Mouse (Mus musculus): ENCODE data around the gene Csnk1e.

Gene Csnk1e

DNA sequence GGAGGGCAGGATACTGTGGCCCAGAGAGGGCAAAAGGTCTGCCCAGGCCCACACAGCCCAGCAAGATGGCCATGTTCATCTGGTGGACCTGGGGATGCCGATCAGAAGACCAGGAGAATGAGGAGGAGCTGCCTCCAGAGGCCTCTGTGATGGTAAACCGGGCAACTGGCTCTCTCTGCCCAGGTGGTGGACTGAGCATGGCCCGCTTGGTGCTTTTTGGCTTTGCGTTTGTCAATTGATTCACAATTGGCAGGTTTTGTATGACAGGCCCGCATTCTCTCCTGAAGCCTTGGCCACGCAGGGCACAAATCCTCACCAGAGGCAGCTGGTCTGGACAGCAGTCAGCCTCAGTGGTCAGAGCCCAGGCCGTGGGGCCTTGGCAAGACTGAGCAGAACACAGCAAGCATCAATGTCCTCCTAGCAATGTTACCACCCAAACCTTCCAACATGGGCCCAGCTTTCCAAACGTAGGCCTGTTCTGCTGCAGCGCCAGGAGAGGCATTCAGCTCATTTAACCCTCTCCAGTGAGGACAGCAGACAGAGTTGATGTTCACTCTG, 12.3 kb downstream of the Csnk1e start:
- DNase-seq: no peak

DNA sequence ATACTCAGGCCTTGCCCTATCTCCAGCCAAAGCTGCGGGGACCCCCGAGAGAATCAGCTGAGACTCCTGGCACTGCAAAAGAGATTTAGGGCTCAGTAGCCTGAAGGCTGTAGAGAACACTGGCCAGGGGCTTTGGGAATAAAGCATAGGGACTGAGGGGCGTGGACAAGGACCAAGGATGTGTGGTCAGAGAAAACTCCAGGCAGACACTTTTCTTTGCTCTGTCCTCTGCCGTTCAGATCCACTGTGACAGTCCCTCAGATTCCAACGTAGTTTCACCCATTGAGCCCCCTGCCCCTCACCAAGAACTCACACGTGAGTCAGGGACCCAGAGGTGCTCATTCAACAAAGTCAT, 13.1 kb downstream of the Csnk1e start:
- DNase-seq: no peak

DNA sequence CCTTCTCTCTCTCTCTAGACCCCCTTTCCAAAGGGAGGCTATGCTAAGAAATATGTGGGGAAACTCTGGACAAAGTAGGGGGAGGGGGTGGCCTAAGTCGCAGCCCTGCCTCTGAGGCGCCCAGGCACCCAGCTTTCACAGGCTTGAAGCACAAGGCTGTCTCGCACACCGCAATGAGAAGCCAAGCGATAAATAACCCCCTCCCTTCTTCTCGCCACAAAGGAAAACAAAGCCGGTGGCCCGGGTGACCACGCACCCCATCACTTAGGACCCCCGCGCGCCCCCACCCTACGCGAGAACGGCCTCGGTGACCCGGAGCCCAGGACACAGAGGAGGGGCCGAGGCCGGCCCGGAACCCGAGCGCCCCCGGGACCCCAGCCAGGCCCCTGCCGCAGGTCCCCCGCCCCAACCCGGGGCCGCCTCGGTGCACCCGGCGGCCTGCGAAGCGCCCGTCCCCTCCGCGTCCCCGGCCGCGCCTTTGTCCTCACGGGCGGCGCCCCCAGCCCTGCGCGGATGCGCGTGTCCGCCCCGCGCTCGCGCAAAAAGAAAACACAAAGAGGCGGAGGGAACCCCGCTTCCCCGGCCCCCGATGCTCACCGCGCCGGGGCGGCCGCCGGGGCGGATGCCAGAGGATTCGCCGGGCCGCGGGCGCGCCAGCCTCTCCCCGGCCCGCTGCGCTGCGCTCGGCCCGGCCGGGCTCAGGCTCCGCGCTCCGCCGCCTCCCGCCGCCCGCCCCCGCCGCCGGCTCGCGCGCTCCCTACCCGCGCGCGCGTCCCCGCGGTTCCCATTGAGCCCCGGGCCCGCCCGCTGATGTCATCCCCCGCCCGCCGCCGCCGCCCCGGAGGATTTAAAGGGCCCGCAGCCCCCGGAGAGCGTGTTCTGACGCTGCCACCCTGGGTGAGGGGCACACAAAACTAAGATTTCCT, 13.8 kb downstream of the Csnk1e start:
- peak; percentile 87 for DNase-seq

DNA sequence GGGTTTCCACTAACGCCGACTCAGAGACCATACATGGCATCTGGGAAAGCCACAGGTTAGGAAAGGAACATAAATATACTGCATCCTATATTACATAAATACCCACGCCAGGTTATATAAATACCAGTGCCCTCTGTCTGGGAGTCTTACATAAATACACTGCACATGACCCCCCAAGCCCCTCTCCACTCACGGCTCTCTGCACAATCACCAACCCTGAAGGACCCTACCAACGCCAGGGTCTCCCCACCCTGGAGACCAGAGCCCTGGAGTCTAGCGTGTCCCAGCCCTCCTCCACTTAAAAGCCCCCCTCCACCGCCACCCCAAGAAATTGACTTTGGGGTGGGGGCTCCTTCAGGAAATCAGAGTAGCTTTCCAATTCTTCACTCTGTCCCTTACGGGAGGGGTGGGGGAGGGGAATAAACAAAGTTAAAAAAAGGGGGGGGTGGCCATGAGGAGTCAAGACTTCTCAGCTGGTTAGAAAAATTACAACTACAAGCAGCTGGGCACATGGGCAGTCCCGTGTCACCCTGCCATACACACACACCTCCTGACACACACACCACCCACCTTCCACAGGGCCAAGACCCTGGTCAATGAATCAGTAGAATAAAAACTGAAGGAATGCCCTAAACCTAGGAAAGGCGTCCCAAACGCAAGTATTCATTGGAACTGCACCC, 14.6 kb downstream of the Csnk1e start:
- DNase-seq: no peak

DNA sequence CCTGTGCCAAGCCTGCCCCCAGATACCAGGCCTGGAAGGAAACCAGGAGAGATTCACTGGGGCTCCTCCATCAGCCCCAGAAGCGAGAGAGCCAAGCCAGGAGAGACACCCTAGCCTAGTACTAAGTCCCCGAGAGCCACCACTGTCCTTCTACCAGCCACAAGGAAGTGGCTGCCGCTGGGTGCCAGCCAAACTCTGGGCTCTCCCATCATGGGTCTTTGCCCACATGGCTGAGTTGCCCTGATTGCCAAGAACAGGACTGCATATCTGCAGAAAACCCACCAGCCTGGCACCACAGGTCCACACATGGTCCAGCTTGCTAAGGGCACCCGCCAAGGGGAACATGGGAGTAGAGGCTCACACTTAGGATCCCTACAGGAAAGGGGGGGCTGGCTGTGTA, 15.1 kb downstream of the Csnk1e start:
- DNase-seq: peak; percentile 71

DNA sequence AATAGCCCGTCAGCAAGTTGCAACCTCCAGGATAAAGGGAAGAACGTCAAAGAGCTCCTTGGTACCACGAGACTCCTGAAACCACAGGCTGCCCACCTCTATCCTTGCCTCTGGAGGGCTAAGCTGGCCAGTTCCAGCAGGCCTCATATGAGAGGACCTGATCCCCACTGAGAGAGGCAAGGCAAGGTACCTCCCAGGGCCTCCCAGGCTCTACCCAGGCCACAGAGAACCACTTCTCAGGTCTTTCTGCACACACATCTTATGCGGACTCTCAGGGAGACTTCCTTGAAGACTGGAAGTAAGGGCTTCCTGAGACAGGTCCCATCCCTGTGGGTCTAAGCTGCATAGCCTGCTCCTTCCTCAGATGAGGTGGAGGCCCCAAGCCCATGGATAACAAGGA, 16.0 kb downstream of the Csnk1e start:
- no peak for DNase-seq

DNA sequence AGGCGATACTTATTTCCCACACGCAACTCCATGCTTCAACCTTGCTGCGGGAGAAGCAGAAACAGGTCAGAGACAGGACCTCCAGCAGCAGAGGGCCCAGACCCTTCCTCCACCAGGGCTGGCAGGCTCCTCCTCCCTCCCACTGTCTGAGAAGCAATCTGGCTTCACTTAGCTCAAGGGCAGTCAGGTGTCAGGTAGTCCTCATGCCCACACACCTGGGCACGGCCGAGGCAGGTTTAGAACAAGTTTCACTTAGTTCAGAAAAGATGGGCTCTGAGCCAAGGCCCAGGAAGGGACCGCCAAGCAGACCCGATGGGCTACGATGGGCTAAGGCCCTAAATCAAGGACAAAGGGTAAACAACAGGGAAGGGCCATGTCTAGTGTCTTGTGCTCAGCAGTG, 16.6 kb downstream of the Csnk1e start:
- no peak for DNase-seq

DNA sequence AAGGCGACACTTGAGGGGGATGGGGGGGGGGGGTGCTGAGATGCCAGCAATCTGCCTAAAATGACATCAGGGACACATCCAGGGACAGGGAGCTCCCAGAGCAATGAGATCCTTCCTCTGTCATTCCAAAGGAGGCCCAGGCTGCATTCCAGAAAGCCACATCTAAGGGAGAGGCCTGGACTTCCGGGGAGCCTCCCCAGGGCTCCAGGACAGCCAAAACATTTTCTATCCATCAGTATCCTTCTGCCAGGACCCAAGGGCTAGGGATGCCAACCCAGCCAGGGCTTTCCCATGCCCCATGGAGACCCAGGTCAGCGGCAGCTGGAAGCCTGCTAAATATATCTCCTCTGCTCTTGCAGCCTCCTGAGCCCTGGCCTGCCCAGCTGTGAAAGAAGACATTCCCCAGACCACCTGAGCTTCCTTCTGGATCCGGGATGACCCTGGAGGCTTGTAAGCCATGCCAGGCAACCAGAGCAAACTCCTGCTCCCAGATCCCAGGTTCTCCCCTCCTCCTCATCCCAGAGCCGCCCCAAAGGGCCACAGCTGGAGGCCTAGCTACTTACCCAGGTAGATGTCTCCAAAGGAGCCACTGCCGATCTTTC, 17.1 kb downstream of the Csnk1e start:
- DNase-seq: no peak

DNA sequence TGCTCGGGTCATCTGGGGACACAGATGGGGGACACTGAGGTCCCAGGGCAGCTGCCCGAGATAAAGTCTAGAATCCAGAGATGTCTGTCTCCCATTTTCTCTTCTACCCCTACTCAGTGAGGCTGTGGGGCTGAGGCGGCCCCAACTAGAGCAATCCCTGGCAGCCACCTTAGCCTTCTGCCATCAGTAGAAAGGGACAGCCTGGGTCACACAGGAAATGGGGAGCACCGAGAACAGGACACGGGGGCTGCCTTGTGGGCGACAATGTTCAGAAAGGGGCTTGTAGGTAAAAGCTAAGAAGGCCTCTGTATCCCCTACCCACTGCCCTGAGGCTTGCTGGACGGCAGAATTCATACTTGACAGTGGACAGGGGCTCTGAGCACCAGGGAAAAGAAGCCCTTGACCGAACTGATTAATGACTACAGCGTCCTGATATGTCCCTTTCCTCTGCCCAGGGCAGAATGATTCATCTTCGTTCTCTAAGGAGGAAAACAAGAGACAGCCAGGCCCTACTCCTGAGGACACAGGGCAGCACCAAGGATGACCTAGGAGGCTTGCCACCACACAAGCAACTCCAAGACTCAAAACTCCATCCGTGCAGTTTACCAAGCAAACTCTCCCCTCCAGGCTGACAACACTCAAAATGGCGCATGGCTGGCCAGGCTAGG, 17.7 kb downstream of the Csnk1e start:
- no peak for DNase-seq

DNA sequence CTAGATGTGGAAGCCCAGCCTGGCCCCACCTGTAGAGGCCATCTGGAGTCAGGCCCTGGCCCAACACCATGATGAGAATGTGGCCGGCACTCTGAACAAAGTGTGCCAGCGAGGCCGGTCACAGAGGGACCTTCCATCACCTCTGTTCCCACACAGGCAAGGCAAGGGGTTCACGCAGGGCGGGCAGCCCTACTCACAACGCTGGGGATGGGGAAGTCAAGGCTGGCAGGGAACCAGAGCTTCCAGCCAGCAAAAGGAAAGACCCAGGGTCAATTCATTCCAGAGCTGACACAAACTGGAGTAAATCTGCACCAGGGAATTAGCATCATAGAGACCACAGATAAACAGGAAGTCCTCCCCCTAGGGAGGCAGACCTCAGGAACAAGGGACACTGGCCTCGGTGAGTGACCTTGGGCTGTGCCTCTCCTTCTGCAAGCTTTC, 18.9 kb downstream of the Csnk1e start:
- no peak for DNase-seq

DNA sequence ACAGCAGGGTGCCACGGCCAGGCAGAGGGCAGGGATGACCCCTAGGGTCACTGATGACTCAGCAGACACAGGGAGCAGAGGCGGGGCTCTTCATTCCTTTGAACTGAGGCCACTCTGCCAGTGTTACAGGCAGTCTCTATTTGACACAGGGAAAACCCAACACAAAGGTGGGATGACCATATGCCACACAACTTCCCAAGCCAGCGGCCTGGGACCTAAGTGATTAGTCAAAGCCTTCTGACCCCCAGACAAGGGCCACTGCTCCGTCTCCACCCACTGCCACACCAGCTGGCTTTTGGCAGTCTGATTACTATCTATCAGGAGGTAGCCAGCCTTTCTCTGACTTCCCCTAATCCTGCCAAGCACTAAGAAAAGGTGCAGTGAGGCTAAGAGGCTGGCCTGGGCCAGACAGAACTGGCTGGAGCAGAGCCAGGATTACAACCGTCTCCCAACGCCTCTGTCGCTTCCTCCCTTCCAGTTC, 20.1 kb downstream of the Csnk1e start:
- DNase-seq: peak; percentile 39

DNA sequence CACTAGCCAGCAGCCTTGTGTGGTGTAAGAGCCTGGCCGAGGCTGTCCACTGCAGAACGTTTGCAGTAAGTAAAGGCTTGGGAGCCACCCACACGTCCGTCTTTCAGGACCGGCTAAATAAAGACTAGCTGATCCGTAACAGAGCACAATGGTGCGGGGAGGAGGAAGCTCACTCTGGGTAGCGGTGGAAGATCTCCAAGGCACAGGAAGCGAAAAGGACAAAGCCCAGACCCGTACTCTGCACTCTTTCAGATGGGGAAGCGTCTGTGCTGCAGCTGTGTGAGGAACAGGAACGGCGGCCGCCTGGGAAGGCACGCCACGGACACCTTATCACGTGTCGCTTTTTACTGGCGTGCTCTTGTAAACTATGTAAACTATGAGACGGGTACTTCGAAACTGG, 22.5 kb downstream of the Csnk1e start:
- DNase-seq: peak; percentile 41

DNA sequence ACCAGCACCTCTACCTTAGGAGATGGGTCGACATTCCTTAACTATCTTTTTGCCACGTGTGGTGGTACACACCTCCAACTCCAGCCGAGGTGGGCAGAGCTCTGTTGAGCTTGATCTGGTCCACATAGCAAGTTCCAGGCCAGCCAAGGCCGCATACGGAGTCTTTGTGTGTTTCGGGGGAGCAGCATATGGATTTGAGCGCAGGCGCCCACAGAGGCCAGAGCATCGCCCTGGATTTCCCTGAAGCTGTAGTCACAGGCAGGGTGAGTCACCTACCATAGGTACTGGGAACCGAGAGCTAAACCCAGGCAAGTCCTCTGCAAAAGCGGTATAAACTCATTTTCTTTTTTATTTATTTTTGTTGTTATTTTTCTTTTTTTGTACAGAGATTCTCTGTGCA, 23.0 kb downstream of the Csnk1e start:
- DNase-seq: no peak

DNA sequence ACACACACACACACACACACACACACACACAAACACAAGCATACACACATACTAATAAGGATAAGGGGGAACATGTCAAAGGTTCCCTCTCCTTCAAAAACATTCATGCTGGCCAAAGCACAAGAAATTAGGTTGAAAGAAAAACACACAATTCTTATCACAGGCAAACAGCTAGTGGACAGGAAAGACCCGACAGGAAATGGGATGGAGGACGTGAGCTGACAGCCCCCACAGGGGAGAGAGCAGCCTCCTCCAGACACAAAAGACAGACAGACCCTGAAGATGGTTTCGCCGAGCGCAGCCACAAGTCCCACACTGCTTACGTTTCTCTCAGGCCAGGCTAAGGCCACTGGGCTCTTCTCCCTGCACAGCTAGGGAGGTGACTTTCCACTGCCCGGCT, 23.4 kb downstream of the Csnk1e start:
- no peak for DNase-seq

DNA sequence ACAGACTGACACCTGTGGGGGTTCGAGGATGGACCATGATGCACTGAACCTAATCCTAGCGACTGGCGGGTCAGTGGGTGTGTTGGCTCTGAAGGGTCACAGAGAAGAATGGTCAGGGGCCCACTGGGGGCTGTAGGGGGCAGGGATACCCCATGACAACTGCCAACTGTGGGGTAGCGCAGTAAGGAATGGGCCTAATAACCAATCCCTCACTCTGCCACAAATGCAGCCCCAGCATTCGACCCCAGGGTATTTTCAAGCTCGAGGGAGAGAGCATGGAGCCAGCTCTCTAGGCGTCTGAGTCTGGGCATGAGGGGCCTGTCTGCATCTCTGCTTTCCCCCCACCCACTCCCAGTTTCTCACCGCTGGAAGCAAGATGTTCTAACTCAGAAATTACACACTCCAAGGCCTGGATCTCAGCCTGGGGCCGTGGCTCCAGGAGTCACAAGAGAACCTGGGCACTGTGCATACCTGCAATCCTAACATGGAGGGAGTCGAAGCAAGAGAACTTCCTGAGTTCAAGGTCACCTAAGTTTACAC, 24.8 kb downstream of the Csnk1e start:
- DNase-seq: no peak

DNA sequence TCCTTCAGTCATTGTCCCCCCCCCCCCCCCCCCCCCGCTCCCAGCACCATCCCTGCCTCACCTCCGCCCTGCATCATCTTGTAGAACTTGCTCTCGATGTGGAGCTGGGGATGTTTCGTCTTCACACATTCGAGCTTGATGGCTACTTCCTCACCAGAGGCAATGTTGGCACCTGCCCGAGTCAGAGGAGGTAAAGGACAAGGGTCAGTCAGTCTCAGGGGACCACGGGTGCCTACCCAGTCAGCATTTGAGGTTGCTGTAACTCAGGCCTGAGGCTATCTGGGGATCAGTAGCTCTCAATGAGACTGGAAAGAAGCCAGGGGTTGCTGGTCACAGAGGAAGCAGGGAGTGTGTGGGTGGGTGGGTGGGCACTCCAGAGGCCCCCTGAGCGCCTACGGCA, 25.4 kb downstream of the Csnk1e start:
- DNase-seq: no peak

DNA sequence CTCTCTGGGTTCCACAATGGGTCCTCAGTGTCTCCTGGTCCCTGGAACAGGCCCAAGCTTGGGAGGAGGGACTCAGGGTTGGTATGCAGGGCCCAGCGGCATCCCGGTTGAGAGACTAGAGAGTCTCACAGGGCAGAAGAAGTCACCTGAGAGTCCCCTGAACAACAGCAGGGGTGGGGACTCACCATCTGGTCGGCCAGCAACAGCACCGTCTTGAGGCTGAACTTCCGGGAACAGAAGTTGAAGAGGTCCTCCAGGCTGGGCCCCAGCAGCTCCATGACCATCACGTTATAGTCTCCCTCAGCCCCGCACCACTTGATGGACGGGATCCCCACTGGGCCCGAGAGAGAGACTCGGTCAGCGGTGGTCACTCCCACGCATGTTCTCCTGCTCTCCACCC, 25.8 kb downstream of the Csnk1e start:
- no peak for DNase-seq

DNA sequence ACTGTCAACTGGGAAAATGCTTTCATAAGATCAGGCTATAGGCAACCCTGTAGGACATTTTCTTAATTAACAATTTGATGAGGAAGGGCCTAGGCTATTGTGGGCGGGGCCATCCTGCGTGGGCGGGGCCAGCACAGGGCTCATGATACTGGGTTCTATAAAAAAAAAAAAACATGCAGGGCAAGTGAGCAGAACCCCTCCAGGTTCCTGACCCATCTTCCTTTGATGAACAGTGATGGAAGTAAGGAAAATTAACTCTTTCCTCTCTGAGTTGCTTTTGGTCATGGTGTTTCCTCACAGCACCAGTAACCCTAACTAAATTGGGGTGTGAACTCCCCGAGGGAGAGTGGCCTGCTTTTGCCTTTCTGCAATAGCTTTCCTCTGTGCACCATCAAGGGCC, 26.8 kb downstream of the Csnk1e start:
- no peak for DNase-seq

DNA sequence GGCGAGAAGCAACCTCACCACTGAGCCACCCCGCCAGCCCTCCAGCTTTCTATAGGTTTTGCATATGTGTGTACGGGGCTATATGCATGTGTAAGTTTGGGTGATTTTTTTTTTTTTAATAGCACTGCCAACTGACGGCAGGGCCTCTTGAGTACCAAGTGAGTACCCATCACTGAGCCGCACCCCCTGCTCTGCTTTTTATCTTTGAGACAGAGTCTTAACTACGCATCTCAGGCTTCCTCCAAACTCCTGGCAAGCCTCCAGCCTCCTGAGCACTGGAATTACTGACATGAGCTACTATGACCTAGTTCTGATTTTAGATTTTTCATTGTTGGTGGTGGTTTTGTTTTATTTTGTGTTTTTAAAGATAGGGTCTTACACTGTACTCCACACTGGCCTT, 27.9 kb downstream of the Csnk1e start:
- peak; percentile 56 for DNase-seq

DNA sequence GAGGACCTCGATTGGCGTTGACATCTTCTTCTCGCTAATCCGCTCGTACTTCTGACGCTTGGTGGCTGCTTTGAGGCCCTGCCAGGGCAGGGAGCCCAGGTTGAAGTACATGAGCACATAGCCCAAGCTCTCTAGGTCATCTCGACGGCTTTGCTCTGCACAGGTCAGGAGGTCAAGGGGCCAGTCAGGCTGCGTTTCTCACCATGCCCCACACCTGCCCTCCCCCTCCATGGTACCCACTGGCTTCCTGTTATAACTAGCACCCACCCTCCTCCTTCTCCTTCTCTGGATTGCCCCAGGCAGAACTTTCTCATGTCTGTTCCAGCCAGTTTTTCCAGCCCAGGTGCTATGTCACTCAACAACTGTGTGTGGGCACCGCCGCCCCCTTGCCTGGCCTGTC, 29.9 kb downstream of the Csnk1e start:
- DNase-seq: no peak

DNA sequence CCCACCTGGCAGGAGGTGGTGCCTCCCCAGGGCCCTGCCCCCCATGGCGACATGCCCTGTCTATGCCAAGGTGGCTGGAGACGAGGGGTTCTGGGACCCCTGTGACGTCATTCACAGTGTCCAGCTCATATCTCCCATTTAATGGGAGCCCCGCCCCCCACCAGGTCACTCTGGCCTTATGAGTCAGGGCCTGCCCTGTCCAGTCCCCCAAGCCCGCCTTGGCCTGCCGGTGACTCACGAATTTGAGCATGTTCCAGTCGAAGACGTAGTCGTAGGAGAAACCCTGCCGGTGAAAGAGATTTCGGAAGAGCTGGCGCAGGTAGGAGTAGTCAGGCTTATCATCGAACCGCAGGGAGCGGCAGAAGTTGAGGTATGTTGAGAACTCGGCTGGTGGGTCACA, 30.8 kb downstream of the Csnk1e start:
- DNase-seq: no peak

DNA sequence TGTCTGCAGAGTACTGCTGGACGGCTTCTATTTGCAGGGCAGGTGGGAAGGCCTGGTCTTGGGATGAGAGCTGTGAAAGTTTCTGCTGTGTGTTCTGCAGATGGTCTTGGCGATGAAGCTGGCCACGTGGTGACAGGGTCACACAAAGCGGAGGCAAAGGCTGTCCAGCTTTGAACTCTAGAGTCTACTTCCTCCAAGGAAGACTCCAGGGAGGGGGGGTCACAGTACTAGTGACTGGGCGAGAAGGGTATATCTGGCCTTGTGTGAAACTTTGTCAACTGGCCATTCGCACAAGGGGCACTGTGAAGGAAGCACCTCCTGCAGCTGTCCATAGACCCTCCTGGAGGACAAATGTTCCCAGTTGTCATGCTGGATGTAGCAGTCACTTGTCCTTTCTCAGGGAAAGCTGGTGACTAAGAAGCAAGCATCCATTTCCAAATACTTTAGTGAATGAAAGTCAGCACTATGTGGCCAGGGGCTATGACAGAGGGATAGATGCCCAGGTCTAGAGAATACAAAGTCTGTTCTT, 32.6 kb downstream of the Csnk1e start:
- DNase-seq: no peak
